Mouse (Mus musculus) embryonic fibroblast, embryonic 13.5 days (primary cell): ENCODE measurements at regions not wholly inside any gene's neighbourhood (a gene's known extent, or its start where the extent isn't known, plus 50 kb on each side); places are given as distances from the start of the nearest gene placed in this dataset.

ENCODE experiments used
- CTCF ChIP-seq: IDR thresholded peaks from 2 replicates; pipeline ENCODE4 v1.5.1; 2011; ENCODE audit warnings: mild to moderate bottlenecking, control low read depth, low read length, moderate library complexity, borderline replicate concordance; ENCODE audit not compliant: insufficient read depth
- POLR2A ChIP-seq: IDR thresholded peaks from 2 replicates; pipeline ENCODE4 v1.6.1; 2011; ENCODE audit warnings: low read depth, mild to moderate bottlenecking, control low read depth, low read length, moderate library complexity

- TF ChIP-seq CTCF, result no peak
- no peak for TF ChIP-seq POLR2A
These were observed 81.4 kb downstream of the Gm26897 start for GRCm38 (mm10) chr5:111814893-111815760.
